Mouse (Mus musculus): ENCODE measurements at regions not wholly inside any gene's neighbourhood (a gene's known extent, or its start where the extent isn't known, plus 50 kb on each side); places are given as distances from the start of the nearest gene placed in this dataset.

DNA sequence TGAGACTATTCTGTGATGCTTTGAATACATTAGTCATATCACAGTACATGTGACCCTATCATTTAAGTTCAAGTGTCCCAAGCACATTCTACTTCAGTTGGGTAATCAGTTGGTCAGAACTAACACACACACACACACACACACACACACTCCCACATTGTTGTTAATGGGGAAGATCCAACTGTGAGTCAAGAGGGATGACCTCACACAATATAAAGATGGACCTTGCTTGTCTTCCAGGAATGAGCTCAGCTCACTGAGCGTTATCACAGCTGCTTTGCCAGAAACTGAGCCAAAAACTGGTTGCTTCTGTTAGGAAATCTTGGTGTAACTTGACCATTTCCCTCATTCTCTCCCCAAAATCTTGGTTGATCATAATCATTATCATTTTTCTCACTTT lies 152.4 kb upstream of the Cdyl start:
- TF ChIP-seq POLR2A (IDR thresholded peaks at IDR 0.05; ENCODE audit: borderline replicate concordance, extremely low read depth, low read depth, low read length) (no peak), CTCF (IDR thresholded peaks at IDR 0.05; ENCODE audit: insufficient read depth, low read length) (no peak)

Data from lung, adult 2 months (tissue).